Mouse (Mus musculus) adrenal gland, postnatal 10 days (tissue): Measurements from ENCODE around the gene Porcn. TPM values are rescaled to one million over a fixed set of nuclear protein-coding genes. Genes with fewer than 3 reads are reported as not detected.
A peak's percentile ranks its signal among the peaks of the same experiment; 100 is the strongest.

Source experiments
- DNase-seq: peaks from one replicate; pipeline ENCODE4 v3.0.0; 2021; ENCODE audit warnings: mixed read lengths
- total RNA-seq, 2 experiments: library from RNA; stranded (reverse); gene quantifications; 2 replicates each; pipeline ENCODE4 v1.2.3; 2021

Gene Porcn
- total RNA-seq, 2 experiments from 2014 or later = 5.4 to 7.8 TPM

DNA sequence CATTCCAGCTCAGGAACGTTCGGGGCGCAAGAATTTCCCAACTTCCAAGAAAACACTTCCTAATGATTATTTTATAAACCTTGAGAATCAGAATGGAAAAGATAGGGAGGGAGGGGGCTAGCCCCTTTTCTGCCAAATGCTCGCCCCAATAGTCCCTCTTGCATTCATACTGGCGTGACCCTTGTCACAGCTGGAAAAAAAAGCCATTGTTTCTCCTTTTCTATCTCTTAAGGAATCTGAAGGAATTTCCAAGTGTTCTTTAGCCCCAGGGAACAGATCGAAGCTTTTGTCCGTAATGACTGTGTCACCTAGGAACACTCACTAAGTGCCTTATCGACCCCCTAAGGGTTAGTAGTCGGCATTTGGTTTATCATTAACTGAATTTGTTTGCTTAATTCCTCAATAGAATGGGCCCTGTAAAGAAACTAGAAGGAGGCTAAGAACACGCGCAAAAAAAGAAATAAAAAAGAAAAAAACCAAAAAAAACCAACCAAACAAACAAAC is 421 bp upstream of the Porcn start:
- DNase-seq = no peak

DNA sequence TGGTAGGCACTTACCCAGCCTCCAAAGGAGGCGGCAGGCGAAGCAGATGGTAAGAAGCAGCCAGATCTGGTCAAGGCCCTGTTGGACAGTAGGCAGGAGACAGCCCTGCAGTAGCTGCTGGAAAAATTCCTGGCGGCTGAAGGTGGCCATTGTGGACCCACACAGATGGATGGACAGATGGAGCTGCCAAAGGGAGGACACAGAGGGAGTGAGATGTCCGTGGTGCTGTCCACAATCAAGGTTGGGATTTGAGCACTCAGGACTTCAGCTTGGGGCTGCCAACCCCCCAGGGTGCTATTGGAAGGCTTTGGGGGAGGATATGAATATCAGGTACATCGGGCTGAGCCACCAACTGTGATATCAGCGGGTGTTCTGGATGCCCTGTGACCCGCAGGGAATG is 774 bp downstream of the Porcn start:
- DNase-seq = no peak

DNA sequence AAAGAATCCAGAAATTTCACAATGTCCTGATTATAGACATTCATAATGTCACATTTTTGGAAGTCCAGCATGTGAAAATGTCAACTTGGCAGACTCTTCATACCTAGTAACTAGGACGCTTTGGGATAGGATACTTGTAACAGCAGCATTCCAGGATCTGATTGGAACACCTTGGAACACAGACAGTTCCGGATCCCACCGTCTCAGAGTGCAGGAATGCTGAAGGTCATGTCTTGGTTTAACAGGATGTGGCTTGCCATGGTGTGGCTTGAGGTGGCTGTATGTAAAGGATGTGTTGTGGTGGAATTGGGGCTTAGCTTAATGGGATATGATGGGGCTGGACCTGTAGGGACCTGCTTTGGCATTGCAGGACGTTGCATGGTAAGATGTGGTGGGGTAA is 1.2 kb downstream of the Porcn start:
- no peak for DNase-seq

- no peak for DNase-seq
Measured at GRCm38 (mm10) chrX:8204076-8204475, 2.2 kb downstream of the Porcn start.

DNA sequence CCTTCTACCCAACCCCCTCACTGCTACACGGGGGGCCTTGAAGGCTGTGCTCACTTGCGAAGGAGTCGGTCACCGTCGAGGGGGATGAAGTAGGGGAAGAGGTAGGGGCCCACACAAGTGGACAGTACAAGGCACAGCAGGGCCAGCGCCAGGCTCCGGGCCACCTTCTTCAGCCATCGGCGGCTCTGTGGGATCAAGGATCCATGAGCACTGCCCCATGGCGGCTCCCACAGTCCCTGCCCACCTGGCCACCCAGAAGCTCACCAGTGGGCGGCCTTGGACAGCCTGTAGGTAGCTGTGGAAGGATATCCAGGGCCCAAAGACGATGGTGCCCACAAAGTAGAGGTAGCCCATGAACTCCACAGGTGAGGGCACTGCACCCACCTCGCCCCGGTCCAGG is 3.2 kb downstream of the Porcn start:
- no peak for DNase-seq

GRCm38 (mm10) chrX:8193419-8193723 is 13.0 kb downstream of the Porcn start, which contains the start of gene Ebp:
Ebp (minus strand) TSS chrX:8193512.
- DNase-seq = peak; percentile 8

- DNase-seq = peak; percentile 83
Measured at GRCm38 (mm10) chrX:8192640-8193418, 13.5 kb downstream of the Porcn start.

GRCm38 (mm10) chrX:8192126-8192639 is 14.1 kb downstream of the Porcn start:
- peak; percentile 5 for DNase-seq

DNA sequence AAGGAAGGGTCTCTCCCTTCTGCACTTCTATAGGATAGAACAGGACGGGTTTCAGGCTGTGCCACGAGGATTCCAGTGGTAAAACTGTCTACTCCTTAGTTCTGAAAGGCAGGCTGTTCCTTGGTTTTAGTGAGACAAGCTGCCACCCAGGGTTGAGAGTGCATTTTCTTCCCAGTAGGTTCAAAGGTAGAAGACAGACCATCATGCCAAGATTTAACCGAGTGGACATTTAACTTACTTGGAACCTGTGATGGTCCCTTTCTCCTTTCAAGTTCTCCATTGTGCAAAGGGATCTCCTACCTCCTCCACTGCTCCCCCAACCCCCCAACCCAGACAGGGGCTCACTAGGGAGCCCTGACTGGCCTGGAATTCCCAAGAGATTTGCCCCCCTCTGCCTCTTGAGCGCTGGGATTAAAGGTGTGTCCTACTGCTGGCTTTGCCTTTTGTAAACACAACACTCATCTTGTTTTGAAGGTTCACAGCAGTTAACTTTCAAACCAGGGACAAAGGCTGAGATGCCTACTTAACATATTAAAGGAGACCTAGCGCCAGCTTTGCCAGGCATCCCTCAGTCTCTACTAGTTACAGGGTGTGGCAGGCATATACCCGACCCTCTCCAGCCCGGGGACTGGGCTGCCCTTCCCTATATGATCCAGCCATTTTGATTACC is 23.3 kb downstream of the Porcn start:
- no peak for DNase-seq

GRCm38 (mm10) chrX:8179646-8180045 is 26.7 kb downstream of the Porcn start:
- no peak for DNase-seq

DNA sequence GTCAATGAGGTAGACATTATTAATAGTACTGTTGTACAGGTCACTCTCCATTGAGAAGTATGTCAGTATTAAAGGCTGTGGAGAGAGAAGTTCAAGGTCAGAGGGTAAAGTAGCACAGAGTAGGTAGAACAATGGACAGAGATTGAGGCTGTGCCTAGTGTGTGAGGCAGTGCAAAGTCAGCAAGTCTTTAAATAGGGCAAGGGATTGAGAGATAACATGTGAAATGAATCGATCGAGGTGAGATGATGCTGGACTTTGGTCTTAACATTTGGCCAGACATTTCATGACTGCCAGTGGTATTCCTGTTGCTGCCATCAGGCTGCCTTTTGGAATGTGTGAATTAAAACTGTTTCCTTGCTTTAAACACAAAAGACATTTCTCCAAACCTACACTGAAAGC is 27.5 kb downstream of the Porcn start:
- no peak for DNase-seq

DNA sequence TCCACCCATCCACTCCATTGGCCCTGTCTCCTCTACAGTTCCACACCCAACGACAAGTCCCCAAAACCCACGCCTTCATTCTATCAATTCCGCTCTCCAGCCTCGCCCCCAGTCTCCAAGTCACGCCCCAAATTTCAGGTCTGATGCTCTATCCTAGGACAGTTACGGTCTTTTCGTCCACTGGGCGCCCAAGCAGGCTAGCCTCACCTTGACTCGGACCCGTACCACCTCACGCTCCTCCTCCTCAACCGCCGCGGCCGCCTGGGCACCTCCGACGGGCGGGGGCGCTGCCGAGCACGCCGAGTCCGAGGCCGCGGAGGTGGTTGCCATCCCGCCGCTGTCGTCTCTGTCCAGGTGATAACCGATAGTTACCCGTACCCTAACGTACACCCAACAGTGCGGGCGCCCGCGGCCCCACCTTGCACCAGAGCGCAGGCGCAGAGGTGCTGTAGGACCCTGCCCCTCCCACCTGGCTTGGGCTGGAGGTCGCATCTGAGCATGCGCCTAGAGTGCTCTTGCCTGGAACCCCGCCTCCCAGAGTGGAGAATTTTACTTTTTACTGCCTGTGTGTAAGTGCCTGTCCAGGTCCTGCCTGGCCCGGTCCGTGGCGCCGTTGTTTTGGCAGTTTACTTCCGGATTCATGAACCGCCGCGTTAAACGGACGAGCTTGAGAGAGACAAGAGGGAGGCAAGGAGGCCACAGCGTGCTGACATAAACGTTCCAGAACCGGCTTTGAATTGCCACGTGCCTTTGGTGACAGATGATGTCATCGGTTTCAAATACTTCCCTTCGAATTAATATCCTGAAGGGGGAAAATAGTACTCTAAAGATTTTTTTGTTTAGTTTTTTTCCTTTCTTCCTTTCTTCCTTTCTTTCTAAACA is 30.6 kb downstream of the Porcn start, which contains the start of gene Tbc1d25:
Gene Tbc1d25 (minus strand): TSS at position 678 of the 882 bp plus-strand sequence.
- peak; percentile 87 for DNase-seq

DNA sequence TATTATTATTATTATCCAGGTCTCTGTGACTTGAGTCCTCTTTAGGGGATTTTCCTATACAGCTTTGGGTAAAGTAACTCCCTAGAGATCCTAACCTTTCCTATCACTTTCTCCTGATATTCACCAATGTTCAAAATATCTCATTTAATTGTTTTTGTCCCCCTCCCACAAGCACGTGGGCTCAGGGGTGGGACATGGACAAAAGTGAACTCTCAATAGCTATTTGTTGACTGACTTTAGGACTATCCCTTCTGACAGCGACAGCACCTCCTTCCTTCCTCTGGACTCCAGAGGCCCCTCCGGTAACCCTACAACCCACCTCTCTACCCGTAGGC is 31.2 kb downstream of the Porcn start:
- no peak for DNase-seq

DNA sequence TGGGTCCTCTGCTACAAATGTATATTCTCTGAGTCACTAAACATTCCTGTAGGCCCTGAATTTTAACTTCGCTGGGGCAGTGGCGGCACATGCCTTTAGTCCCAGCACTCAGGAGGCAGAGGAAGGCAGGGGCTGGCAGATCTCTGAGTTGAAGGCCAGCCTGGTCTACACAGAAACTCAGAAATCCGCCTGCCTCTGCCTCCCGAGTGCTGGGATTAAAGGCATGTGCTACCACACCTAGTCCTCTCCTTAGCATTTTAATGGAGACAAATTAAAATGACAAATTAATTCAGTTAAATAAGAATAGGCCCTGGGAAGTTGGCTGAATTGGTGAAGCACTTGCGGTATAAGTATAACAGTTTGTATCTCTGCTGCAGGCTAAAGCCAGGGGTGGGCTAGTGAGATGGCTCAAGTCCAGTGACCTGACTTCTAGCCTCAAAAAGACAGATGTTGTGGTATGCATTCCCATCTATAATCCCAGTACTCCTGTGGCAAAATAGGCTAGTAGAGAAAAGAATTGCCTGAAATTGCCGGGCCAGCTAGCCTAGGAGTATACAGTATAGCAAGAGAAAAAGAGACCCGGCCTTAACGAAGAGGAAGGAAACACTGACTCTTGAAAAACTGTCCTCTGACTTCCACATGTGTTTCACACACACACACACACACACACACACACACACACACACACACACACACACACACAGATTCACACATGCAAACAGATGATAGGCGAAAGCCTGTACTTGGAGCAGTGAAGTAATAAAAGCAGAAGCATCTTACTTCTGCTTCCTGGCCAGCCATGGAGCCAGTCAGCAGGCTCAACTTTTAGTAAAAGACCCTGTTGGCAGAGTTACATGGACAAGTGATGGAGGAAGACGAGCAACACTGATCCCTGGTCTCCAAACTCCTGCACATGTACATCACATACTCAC is 38.3 kb downstream of the Porcn start:
- DNase-seq = no peak

DNA sequence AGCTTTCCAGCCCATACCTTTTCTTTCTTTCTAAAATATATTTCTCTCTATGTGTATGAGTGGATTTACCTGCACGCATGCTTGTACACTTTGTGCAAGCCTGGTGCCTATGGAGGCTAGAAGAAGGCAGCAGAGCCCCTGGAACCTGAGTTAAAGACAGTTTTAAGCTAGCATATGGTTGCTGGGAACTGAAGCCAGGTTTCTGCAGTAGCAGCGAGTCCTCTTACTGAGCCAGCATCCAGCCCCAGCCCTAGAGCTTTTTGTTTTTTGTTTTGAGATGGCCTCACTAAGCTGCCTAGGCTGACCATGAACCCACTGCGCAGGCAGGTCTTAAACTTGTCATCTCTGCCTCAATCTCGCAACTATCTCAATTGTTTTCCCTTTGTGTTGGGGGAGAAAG is 41.9 kb downstream of the Porcn start:
- DNase-seq = no peak

- no peak for DNase-seq
Measured at GRCm38 (mm10) chrX:8163076-8163475, 43.2 kb downstream of the Porcn start.

DNA sequence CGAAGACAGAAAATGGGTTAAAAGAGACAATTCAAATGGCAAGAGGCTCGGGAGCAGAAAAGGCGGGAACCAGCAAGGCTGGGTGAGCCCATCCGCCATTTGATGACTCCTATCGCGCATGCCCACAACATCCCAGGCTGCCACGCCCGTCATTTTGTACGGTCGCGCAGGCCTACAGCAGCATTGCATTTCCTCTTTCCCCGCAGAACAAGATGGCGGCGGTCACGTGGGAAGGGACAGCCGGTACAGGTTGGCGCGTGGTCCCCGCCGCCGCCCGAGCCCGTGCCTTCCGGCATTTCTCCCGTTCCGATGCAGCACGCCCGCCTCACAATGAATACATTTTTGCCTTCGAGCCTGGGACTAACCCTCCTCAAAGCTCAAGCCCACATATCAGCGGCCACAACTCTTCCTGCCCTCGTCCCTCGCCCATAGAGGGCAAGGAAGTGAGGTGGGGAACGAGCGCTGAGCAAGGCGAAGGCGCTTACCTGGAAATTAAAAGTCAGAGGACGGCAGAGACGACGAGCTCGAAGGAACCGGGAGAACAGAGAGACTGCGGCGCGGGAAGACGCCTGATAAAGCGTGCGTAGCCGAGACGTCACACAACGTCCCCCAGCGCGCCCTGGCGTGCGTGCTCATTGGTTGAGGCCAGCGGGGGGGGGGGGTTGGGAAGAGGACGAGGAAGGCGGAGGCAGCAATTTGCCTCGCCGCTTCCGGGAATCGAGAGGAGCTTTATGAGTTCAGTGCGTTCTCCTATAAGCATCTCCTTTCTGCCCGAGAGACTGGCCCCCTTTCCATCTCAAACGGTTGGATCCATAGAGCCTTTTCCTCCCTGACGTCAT is 61.0 kb downstream of the Porcn start, which contains the start of gene Rbm3:
Gene Rbm3 (minus strand): TSS at position 728 of the 839 bp plus-strand sequence.
- peak; percentile 86 for DNase-seq
